Mouse (Mus musculus) lung, embryonic 16.5 days (tissue): ENCODE results near the gene Rgma. TPM values are rescaled to one million over a fixed set of nuclear protein-coding genes. Genes with fewer than 3 reads are reported as not detected.

Source experiments
- ATAC-seq: fragments of 200-750 bp; cut with Nextera tagmentation; 2 replicates; pipeline ENCODE4 v1.8.0; 2017; ENCODE audit warnings: low read depth, mild to moderate bottlenecking, moderate library complexity
- H3K27ac ChIP-seq: fragments of 300-500 bp; sonication (generic); 2 replicates; pipeline ENCODE4 v1.5.1; 2014; ENCODE audit warnings: mild to moderate bottlenecking, control low read depth, low read length
- H3K27me3 ChIP-seq: fragments of 300-500 bp; sonication (generic); 2 replicates; pipeline ENCODE4 v1.6.1; 2014; ENCODE audit warnings: low read depth, low read length, mixed read lengths; ENCODE audit not compliant: control insufficient read depth, insufficient read depth
- H3K36me3 ChIP-seq: fragments of 300-500 bp; sonication (generic); 2 replicates; pipeline ENCODE4 v1.6.1; 2014; ENCODE audit warnings: low read length; ENCODE audit not compliant: control insufficient read depth, insufficient read depth
- H3K4me1 ChIP-seq: fragments of 300-500 bp; sonication (generic); replicated peaks from 2 replicates; pipeline ENCODE4 v1.6.1; 2014; ENCODE audit warnings: low read length, mixed read lengths; ENCODE audit not compliant: control insufficient read depth, insufficient read depth
- H3K4me2 ChIP-seq: fragments of 300-500 bp; sonication (generic); 2 replicates; pipeline ENCODE4 v1.6.1; 2014; ENCODE audit warnings: low read depth, low read length, control low read depth
- H3K4me3 ChIP-seq: fragments of 300-500 bp; sonication (generic); 2 replicates; pipeline ENCODE4 v1.5.1; 2014; ENCODE audit warnings: mild to moderate bottlenecking, low read length, control low read depth
- H3K9ac ChIP-seq: fragments of 300-500 bp; sonication (generic); 2 replicates; pipeline ENCODE4 v1.6.1; 2014; ENCODE audit warnings: low read length, control low read depth
- H3K9me3 ChIP-seq: fragments of 300-500 bp; sonication (generic); 2 replicates; pipeline ENCODE4 v1.6.1; 2016; ENCODE audit warnings: low read length; ENCODE audit not compliant: control insufficient read depth
- WGBS: fragments of 180-500 bp; shearing (Covaris S2); extraction: QIAGEN DNeasy Blood & Tissue Kit; methylation state at CpG from one replicate; pipeline ENCODE4 v1.1.7; 2014; 5-methylcytosine and 5-hydroxymethylcytosine counted together
- polyA plus RNA-seq: library from polyadenylated mRNA; unstranded; fragments of >200 nt; fragmentation: Nextera tagmentation; extraction: Ambion mirVana; gene quantifications from 2 replicates; pipeline ENCODE4 v1.2.1, GENCODE M21; 2015

The Rgma gene
- polyA plus RNA-seq, 1 experiment from 2014 or later, result 10.5 TPM

GRCm38 (mm10) chr7:73378034-73378433 lies 2.7 kb downstream of the Rgma start:
- Histone ChIP-seq H3K27ac (no peak overlapping the region), H3K27me3 (peaks cover 12% of the 10 kb centered on the region), H3K9ac (no peak overlapping the region), H3K36me3 (no peaks in the 10 kb centered on the region), H3K9me3 (no peaks in the 10 kb centered on the region), H3K4me2 (no peak overlapping the region), H3K4me3 (no peak overlapping the region), H3K4me1 (peaks cover 11% of the 10 kb centered on the region)
- WGBS, result 75% methylated on average over 6 of the region's 6 CpGs
- no peak for ATAC-seq

GRCm38 (mm10) chr7:73382843-73383242 lies 7.5 kb downstream of the Rgma start:
- no peaks in the 10 kb centered on the region for H3K36me3 ChIP-seq
- no peak for ATAC-seq
- H3K4me2 ChIP-seq, result no peak overlapping the region
- H3K27ac ChIP-seq, result no peak overlapping the region
- H3K27me3 ChIP-seq, result no peaks in the 10 kb centered on the region; the same call in 1 of the 2 replicates
- 73% methylated on average over 7 of the region's 7 CpGs for WGBS
- H3K9ac ChIP-seq, result no peak overlapping the region
- H3K4me3 ChIP-seq, result no peak overlapping the region
- H3K4me1 ChIP-seq, result no peaks in the 10 kb centered on the region
- no peaks in the 10 kb centered on the region for H3K9me3 ChIP-seq

- 73% methylated on average over 2 of the region's 2 CpGs for WGBS
- H3K4me3 ChIP-seq, result no peak overlapping the region
- H3K27me3 ChIP-seq, result no peaks in the 10 kb centered on the region
- no peak overlapping the region for H3K4me2 ChIP-seq
- no peaks in the 10 kb centered on the region for H3K9me3 ChIP-seq
- ATAC-seq, result no peak
- H3K4me1 ChIP-seq, result peaks cover 29% of the 10 kb centered on the region
- no peaks in the 10 kb centered on the region for H3K36me3 ChIP-seq
- H3K27ac ChIP-seq, result no peak overlapping the region
- H3K9ac ChIP-seq, result no peak overlapping the region
Observed at GRCm38 (mm10) chr7:73388866-73389265, 13.6 kb downstream of the Rgma start.

GRCm38 (mm10) chr7:73389419-73389818 lies 14.1 kb downstream of the Rgma start:
- H3K9ac ChIP-seq, result peak overlapping the region; percentile 52
- no peak; the same call in 1 of the 2 replicates for ATAC-seq
- peak overlapping the region; percentile 67 for H3K4me2 ChIP-seq
- no peaks in the 10 kb centered on the region for H3K9me3 ChIP-seq
- H3K4me1 ChIP-seq, result peaks cover 32% of the 10 kb centered on the region
- peak overlapping the region; percentile 83 for H3K4me3 ChIP-seq
- no peaks in the 10 kb centered on the region for H3K36me3 ChIP-seq
- WGBS, result 17% methylated on average over 9 of the region's 9 CpGs
- H3K27me3 ChIP-seq, result no peaks in the 10 kb centered on the region
- peak overlapping the region; percentile 84 for H3K27ac ChIP-seq

GRCm38 (mm10) chr7:73389871-73390294 lies 14.6 kb downstream of the Rgma start:
- WGBS, result 1% methylated on average over 15 of the region's 15 CpGs
- Histone ChIP-seq H3K4me3 (peak overlapping the region; percentile 83), H3K36me3 (no peaks in the 10 kb centered on the region), H3K4me2 (peak overlapping the region; percentile 67), H3K27me3 (no peaks in the 10 kb centered on the region), H3K27ac (peak overlapping the region; percentile 84), H3K4me1 (peaks cover 33% of the 10 kb centered on the region), H3K9ac (peak overlapping the region; percentile 52), H3K9me3 (no peaks in the 10 kb centered on the region)
- ATAC-seq, result peak; percentile 38

- H3K9me3 ChIP-seq, result no peaks in the 10 kb centered on the region
- H3K4me3 ChIP-seq, result peak overlapping the region; percentile 83
- peak overlapping the region; percentile 84 for H3K27ac ChIP-seq
- H3K36me3 ChIP-seq, result no peaks in the 10 kb centered on the region
- H3K9ac ChIP-seq, result peak overlapping the region; percentile 53
- H3K4me1 ChIP-seq, result peaks cover 37% of the 10 kb centered on the region
- peak overlapping the region; percentile 67 for H3K4me2 ChIP-seq
- ATAC-seq, result peak; percentile 26
- H3K27me3 ChIP-seq, result no peaks in the 10 kb centered on the region
- 5% methylated on average over 18 of the region's 18 CpGs for WGBS
Observed at GRCm38 (mm10) chr7:73390426-73391001, 15.2 kb downstream of the Rgma start.

- H3K4me2 ChIP-seq, result peak overlapping the region; percentile 67
- no peaks in the 10 kb centered on the region for H3K9me3 ChIP-seq
- H3K9ac ChIP-seq, result peak overlapping the region; percentile 86
- H3K4me1 ChIP-seq, result peaks cover 37% of the 10 kb centered on the region
- ATAC-seq, result peak; percentile 89
- H3K27me3 ChIP-seq, result no peaks in the 10 kb centered on the region
- H3K27ac ChIP-seq, result peak overlapping the region; percentile 94
- H3K4me3 ChIP-seq, result peak overlapping the region; percentile 83
- no peaks in the 10 kb centered on the region for H3K36me3 ChIP-seq
- WGBS, result under 1% methylated on average over 39 of the region's 42 CpGs
Observed at GRCm38 (mm10) chr7:73391002-73391517, 15.8 kb downstream of the Rgma start.

GRCm38 (mm10) chr7:73391518-73392321 lies 16.4 kb downstream of the Rgma start:
- peak overlapping the region; percentile 94 for H3K27ac ChIP-seq
- peak overlapping the region; percentile 86 for H3K9ac ChIP-seq
- no peaks in the 10 kb centered on the region for H3K9me3 ChIP-seq
- peak overlapping the region; percentile 83 for H3K4me3 ChIP-seq
- H3K36me3 ChIP-seq, result no peaks in the 10 kb centered on the region
- H3K4me2 ChIP-seq, result peak overlapping the region; percentile 67
- ATAC-seq, result peak; percentile 47
- under 1% methylated on average over 39 of the region's 39 CpGs for WGBS
- H3K27me3 ChIP-seq, result no peaks in the 10 kb centered on the region
- peaks cover 37% of the 10 kb centered on the region for H3K4me1 ChIP-seq

GRCm38 (mm10) chr7:73392359-73392758 lies 17.1 kb downstream of the Rgma start:
- no peaks in the 10 kb centered on the region for H3K27me3 ChIP-seq
- H3K4me2 ChIP-seq, result peak overlapping the region; percentile 67
- H3K9ac ChIP-seq, result peak overlapping the region; percentile 86
- no peaks in the 10 kb centered on the region for H3K9me3 ChIP-seq
- peaks cover 37% of the 10 kb centered on the region for H3K4me1 ChIP-seq
- peak overlapping the region; percentile 94 for H3K27ac ChIP-seq
- WGBS, result 2% methylated on average over 9 of the region's 9 CpGs
- no peak for ATAC-seq
- H3K36me3 ChIP-seq, result no peaks in the 10 kb centered on the region
- peak overlapping the region; percentile 83 for H3K4me3 ChIP-seq
